ENCODE assay signal across 8 mouse cellular contexts in genomic region chr19:6340524-6341452, GRCm38 (mm10). TPM values are rescaled to one million over a fixed set of nuclear protein-coding genes. Genes with fewer than 3 reads are reported as not detected.
DNase-seq lines count a peak whose midpoint lies in the region; ATAC-seq lines count a peak whose summit lies in the region.

Map4k2 (plus strand) TSS chr19:6341135.

- peak within 1 kb of the TSS; percentile 96 for H3K4me2 ChIP-seq in limb, embryonic 11.5 days (ENCODE audit: low read depth, severe bottlenecking)
- peak within 1 kb of the TSS; percentile 92 for H3K4me2 ChIP-seq in midbrain, embryonic 12.5 days (replicated peaks)

- H3K27ac ChIP-seq in limb, embryonic 11.5 days (replicated peaks; ENCODE audit: low read depth, low read length) = no peak within 1 kb of the TSS
- H3K27ac ChIP-seq in midbrain, embryonic 12.5 days (replicated peaks) = peak within 1 kb of the TSS; percentile 35; the same call in 1 of the 2 replicates

- 10% methylated on average over 55 of the region's 72 CpGs for WGBS in limb, embryonic 11.5 days
- WGBS in midbrain, embryonic 12.5 days = 9% methylated on average over 57 of the region's 72 CpGs

- ATAC-seq in limb, embryonic 11.5 days (ENCODE audit: insufficient number of reproducible peaks, low FRiP score, low TSS enrichment, low read depth) = peak; percentile 53; the same call in 1 of the 2 replicates
- ATAC-seq in midbrain, embryonic 12.5 days (ENCODE audit: low FRiP score, low read depth) = peak; percentile 74

- peaks cover 19% of the 10 kb centered on the region for H3K4me1 ChIP-seq in limb, embryonic 11.5 days (ENCODE audit: control insufficient read depth, insufficient read depth, low read length)
- H3K4me1 ChIP-seq in midbrain, embryonic 12.5 days = peaks cover 34% of the 10 kb centered on the region

- no peaks in the 10 kb centered on the region for H3K27me3 ChIP-seq in limb, embryonic 11.5 days (ENCODE audit: control insufficient read depth, insufficient read depth, low read length)
- H3K27me3 ChIP-seq in midbrain, embryonic 12.5 days = no peaks in the 10 kb centered on the region; the same call in 1 of the 2 replicates

- H3K9ac ChIP-seq in limb, embryonic 11.5 days (ENCODE audit: low read length) = peak within 1 kb of the TSS; percentile 73
- peak within 1 kb of the TSS; percentile 77 for H3K9ac ChIP-seq in midbrain, embryonic 12.5 days (replicated peaks)

- peak; percentile 95 for DNase-seq in adrenal gland, postnatal 10 days
- peak; percentile 82 for DNase-seq in embryo, embryonic 9.5 days (ENCODE audit: extremely low spot score)
- peak; percentile 99 for DNase-seq in heart, adult 11 months
- DNase-seq in kidney, adult 11 months = peak; percentile 88
- DNase-seq in limb, embryonic 11.5 days (ENCODE audit: low spot score) = peak; percentile 83
- DNase-seq in skeletal muscle tissue, adult 2 months (ENCODE audit: low read depth, low spot score) = peak; percentile 67
- DNase-seq in yolk sac, embryonic 10.5 days (ENCODE audit: low spot score) = peak; percentile 86

- peak within 1 kb of the TSS; percentile 65 for H3K4me3 ChIP-seq in limb, embryonic 11.5 days (ENCODE audit: low read depth, low read length)
- H3K4me3 ChIP-seq in midbrain, embryonic 12.5 days = peak within 1 kb of the TSS; percentile 60

- H3K9me3 ChIP-seq in limb, embryonic 11.5 days (ENCODE audit: control insufficient read depth, low read length) = no peaks in the 10 kb centered on the region
- no peaks in the 10 kb centered on the region for H3K9me3 ChIP-seq in midbrain, embryonic 12.5 days

- peaks cover 25% of the 10 kb centered on the region for H3K36me3 ChIP-seq in limb, embryonic 11.5 days (ENCODE audit: control insufficient read depth, insufficient read depth, low read length)
- H3K36me3 ChIP-seq in midbrain, embryonic 12.5 days = peaks cover 61% of the 10 kb centered on the region

RNA-seq across cellular contexts. Expression of gene Map4k2, which starts in this region (rescaled TPM):
- 10 to 100 TPM; 35.9 to 54.6 TPM for total RNA-seq in adrenal gland, postnatal 10 days (2021)
- polyA plus RNA-seq in limb, embryonic 11.5 days (2014; fragmentation: Nextera tagmentation; extraction: Ambion mirVana) = 6.8 and 7.3 TPM in 2 replicates
- polyA plus RNA-seq in midbrain, embryonic 12.5 days (2016; fragmentation: Nextera tagmentation; extraction: Ambion mirVana) = 14.6 and 14.7 TPM in 2 replicates
